Comparison of ENCODE assay signal across 9 mouse cellular contexts in genomic region chr3:107273820-107274219, GRCm38 (mm10). TPM values are rescaled to one million over a fixed set of nuclear protein-coding genes. Genes with fewer than 3 reads are reported as not detected.
DNase-seq lines count a peak whose midpoint lies in the region; ATAC-seq and TF ChIP-seq lines count a peak whose summit lies in the region.
"Had no signal": no experiment of that assay in that cellular context is flagged by ENCODE, and none has a peak within 500 bp of the region (broad histone marks: within the 10 kb centered on the region; RNA-seq: fewer than 3 reads in every experiment).

No protein-coding gene starts in this region.

- peak; percentile 55 for ATAC-seq in forebrain, embryonic 11.5 days (replicated peaks; ENCODE audit: low FRiP score)
- peak; percentile 46; the same call in 1 of the 2 replicates for ATAC-seq in lung, embryonic 15.5 days (ENCODE audit: borderline replicate concordance, extremely low read depth, low FRiP score, low TSS enrichment)

- no peaks in the 10 kb centered on the region for H3K9me3 ChIP-seq in ES-Bruce4 (replicated peaks; ENCODE audit: control insufficient read depth, insufficient read depth, low read length, poor library complexity, severe bottlenecking)
- H3K9me3 ChIP-seq in forebrain, embryonic 11.5 days (ENCODE audit: control insufficient read depth, low read length): no peaks in the 10 kb centered on the region
- no peaks in the 10 kb centered on the region for H3K9me3 ChIP-seq in lung, embryonic 15.5 days

- intact Hi-C loops in heart, postnatal 36 days (cut with DNase I): loop anchor here (1.0 to 2.0 kb wide), 3 partner anchors 41 to 193 kb away; no protein-coding TSS in a partner anchor

- H3K9ac ChIP-seq in ES-Bruce4 (ENCODE audit: low read depth, poor library complexity, severe bottlenecking): no peak overlapping the region
- no peak overlapping the region for H3K9ac ChIP-seq in forebrain, embryonic 11.5 days (ENCODE audit: low read length)
- H3K9ac ChIP-seq in lung, embryonic 15.5 days: no peak overlapping the region

- no peak for TF ChIP-seq POLR2A in ES-Bruce4 (IDR thresholded peaks at IDR 0.05; ENCODE audit: insufficient read depth, low read length)
- no peak for TF ChIP-seq POLR2A in thymus, adult 2 months (IDR thresholded peaks at IDR 0.05; ENCODE audit: control insufficient read depth, extremely low read depth, insufficient read depth, low read length, poor library complexity)

- H3K36me3 ChIP-seq in ES-Bruce4 (ENCODE audit: control insufficient read depth, insufficient read depth, low read length, poor library complexity, severe bottlenecking): no peaks in the 10 kb centered on the region
- H3K36me3 ChIP-seq in forebrain, embryonic 11.5 days (ENCODE audit: control insufficient read depth, insufficient read depth, low read length): no peaks in the 10 kb centered on the region
- H3K36me3 ChIP-seq in lung, embryonic 15.5 days: no peaks in the 10 kb centered on the region
- no peaks in the 10 kb centered on the region for H3K36me3 ChIP-seq in thymus, adult 2 months (ENCODE audit: control insufficient read depth, insufficient read depth, low read length)

- 9% methylated on average over 3 of the region's 3 CpGs for WGBS in forebrain, embryonic 11.5 days
- WGBS in lung, embryonic 15.5 days: 9% methylated on average over 3 of the region's 3 CpGs
- WGBS in thymus, adult 2 months: 12% methylated on average over 3 of the region's 3 CpGs

- peak; percentile 62 for TF ChIP-seq CTCF in ES-Bruce4 (IDR thresholded peaks at IDR 0.05; ENCODE audit: low read depth, low read length)
- TF ChIP-seq CTCF in thymus, adult 2 months (IDR thresholded peaks at IDR 0.05; ENCODE audit: borderline replicate concordance, control insufficient read depth, extremely low read depth, insufficient read depth, low read length, poor library complexity): peak; percentile 32; the same call in 1 of the 2 replicates

- H3K4me3 ChIP-seq in ES-Bruce4 (ENCODE audit: low read depth, low read length): no peak overlapping the region
- H3K4me3 ChIP-seq in forebrain, embryonic 11.5 days (ENCODE audit: low read depth, low read length): no peak overlapping the region
- no peak overlapping the region for H3K4me3 ChIP-seq in lung, embryonic 15.5 days
- H3K4me3 ChIP-seq in thymus, adult 2 months (ENCODE audit: control insufficient read depth, insufficient read depth, low read length): no peak overlapping the region

- no peaks in the 10 kb centered on the region for H3K4me1 ChIP-seq in ES-Bruce4 (ENCODE audit: control insufficient read depth, insufficient read depth, low read length)
- H3K4me1 ChIP-seq in forebrain, embryonic 11.5 days (replicated peaks; ENCODE audit: control insufficient read depth, insufficient read depth, low read length): no peaks in the 10 kb centered on the region
- peaks cover 4% of the 10 kb centered on the region for H3K4me1 ChIP-seq in lung, embryonic 15.5 days
- peaks cover 2% of the 10 kb centered on the region; the same call in 1 of the 2 replicates for H3K4me1 ChIP-seq in thymus, adult 2 months (replicated peaks; ENCODE audit: control insufficient read depth, insufficient read depth, low read length)

- no peaks in the 10 kb centered on the region for H3K27me3 ChIP-seq in ES-Bruce4 (ENCODE audit: control insufficient read depth, insufficient read depth, low read length, poor library complexity, severe bottlenecking)
- no peaks in the 10 kb centered on the region for H3K27me3 ChIP-seq in forebrain, embryonic 11.5 days (ENCODE audit: control insufficient read depth, insufficient read depth, low read length)
- no peaks in the 10 kb centered on the region for H3K27me3 ChIP-seq in lung, embryonic 15.5 days
- H3K27me3 ChIP-seq in thymus, adult 2 months (ENCODE audit: control insufficient read depth, insufficient read depth, low read length): no peaks in the 10 kb centered on the region

- DNase-seq in c-Kit-negative CD71-positive TER-119-positive erythroid progenitor cells, embryonic 14.5 days (ENCODE audit: low read depth, low spot score): peak; percentile 34
- peak; percentile 74 for DNase-seq in forebrain, embryonic 11.5 days (ENCODE audit: low spot score)
- DNase-seq in heart, postnatal 36 days: peak; percentile 68 to 71
- DNase-seq in layer of hippocampus, adult 8-10 months (ENCODE audit: low spot score in 2 of 2): peak; percentile 71 to 80
- DNase-seq in ovary, postnatal 10 days (ENCODE audit: low spot score): peak; percentile 28
- peak; percentile 55 for DNase-seq in thymus, adult 2 months

- no peak for TF ChIP-seq EP300 in ES-Bruce4 (IDR thresholded peaks at IDR 0.05; ENCODE audit: insufficient read depth, low read depth, low read length)

- H3K4me2 ChIP-seq in forebrain, embryonic 11.5 days (ENCODE audit: low read depth, low read length, severe bottlenecking): no peak overlapping the region
- H3K4me2 ChIP-seq in lung, embryonic 15.5 days: no peak overlapping the region

- no peak overlapping the region for H3K27ac ChIP-seq in ES-Bruce4 (ENCODE audit: insufficient read depth, low read length)
- H3K27ac ChIP-seq in forebrain, embryonic 11.5 days (ENCODE audit: low read depth, low read length): no peak overlapping the region
- no peak overlapping the region for H3K27ac ChIP-seq in lung, embryonic 15.5 days
- no peak overlapping the region for H3K27ac ChIP-seq in thymus, adult 2 months (ENCODE audit: control insufficient read depth, insufficient read depth, low read length)

RNA-seq across cellular contexts. Expression of gene Lamtor5, which starts 4.8 kb away (rescaled TPM):
- polyA plus RNA-seq in ES-Bruce4 (2011; ENCODE audit: insufficient read depth, insufficient read length, low read depth, missing spikeins): 67.6 and 78.6 TPM in 2 replicates
- 174 and 177 TPM in 2 replicates for polyA plus RNA-seq in forebrain, embryonic 11.5 days (2014; fragmentation: Nextera tagmentation; extraction: Ambion mirVana)
- 10 to 100 TPM; 67.9 to 68.2 TPM for total RNA-seq in heart, postnatal 36 days (2021)
- total RNA-seq in layer of hippocampus, adult 8-10 months (2022): 10 to 100 TPM; 59.9 to 73.1 (median 66.1) TPM
- polyA plus RNA-seq in lung, embryonic 15.5 days (2015; fragmentation: Nextera tagmentation; extraction: Ambion mirVana): 187 and 188 TPM in 2 replicates
- polyA plus RNA-seq in thymus, adult 2 months (2012; rRNA removed): 109 and 126 TPM in 2 replicates

RNA-seq across cellular contexts. Expression of gene Slc16a4, which starts 17.2 kb away (rescaled TPM):
- polyA plus RNA-seq in ES-Bruce4 (2011; ENCODE audit: insufficient read depth, insufficient read length, low read depth, missing spikeins): 0.64 and 0.88 TPM in 2 replicates
- polyA plus RNA-seq in forebrain, embryonic 11.5 days (2014; fragmentation: Nextera tagmentation; extraction: Ambion mirVana): 2.3 and 3.2 TPM in 2 replicates
- under 1 TPM; 0.64 to 0.70 TPM for total RNA-seq in heart, postnatal 36 days (2021)
- 1 to 10 TPM in 3 of 4 experiments, under 1 TPM in 1; 0.62 to 1.6 (median 1.1) TPM for total RNA-seq in layer of hippocampus, adult 8-10 months (2022)
- polyA plus RNA-seq in lung, embryonic 15.5 days (2015; fragmentation: Nextera tagmentation; extraction: Ambion mirVana): 2.5 and 2.6 TPM in 2 replicates
- 0.11 and 0.20 TPM in 2 replicates for polyA plus RNA-seq in thymus, adult 2 months (2012; rRNA removed)

RNA-seq across cellular contexts. Expression of gene Prok1, which starts 34.3 kb away (rescaled TPM):
- not detected in 2 replicates for polyA plus RNA-seq in ES-Bruce4 (2011; ENCODE audit: insufficient read depth, insufficient read length, low read depth, missing spikeins)
- 0.11 TPM in 1 of 2 replicates, not detected in the other for polyA plus RNA-seq in forebrain, embryonic 11.5 days (2014; fragmentation: Nextera tagmentation; extraction: Ambion mirVana)
- not detected for total RNA-seq in heart, postnatal 36 days (2021)
- under 1 TPM in 2 of 4 experiments, not detected in 2; 0.18 to 0.31 TPM for total RNA-seq in layer of hippocampus, adult 8-10 months (2022)
- polyA plus RNA-seq in lung, embryonic 15.5 days (2015; fragmentation: Nextera tagmentation; extraction: Ambion mirVana): not detected in 2 replicates
- polyA plus RNA-seq in thymus, adult 2 months (2012; rRNA removed): 0.10 and 0.70 TPM in 2 replicates
- polyA plus RNA-seq: heart, embryonic 14.5 days had no signal

RNA-seq across cellular contexts. Expression of gene A630076J17Rik, which starts 43.4 kb away (rescaled TPM):
- polyA plus RNA-seq in ES-Bruce4 (2011; ENCODE audit: insufficient read depth, insufficient read length, low read depth, missing spikeins): not detected in 2 replicates
- not detected in 2 replicates for polyA plus RNA-seq in forebrain, embryonic 11.5 days (2014; fragmentation: Nextera tagmentation; extraction: Ambion mirVana)
- not detected for total RNA-seq in heart, postnatal 36 days (2021)
- total RNA-seq in layer of hippocampus, adult 8-10 months (2022): not detected
- polyA plus RNA-seq in lung, embryonic 15.5 days (2015; fragmentation: Nextera tagmentation; extraction: Ambion mirVana): 0.15 and 0.44 TPM in 2 replicates
- 0.53 and 0.54 TPM in 2 replicates for polyA plus RNA-seq in thymus, adult 2 months (2012; rRNA removed)

RNA-seq across cellular contexts. Expression of gene Cym, which starts 52.3 kb away (rescaled TPM):
- not detected in 2 replicates for polyA plus RNA-seq in ES-Bruce4 (2011; ENCODE audit: insufficient read depth, insufficient read length, low read depth, missing spikeins)
- polyA plus RNA-seq in forebrain, embryonic 11.5 days (2014; fragmentation: Nextera tagmentation; extraction: Ambion mirVana): not detected in 2 replicates
- total RNA-seq in heart, postnatal 36 days (2021): not detected
- under 1 TPM in 1 of 4 experiments, not detected in 3; 0.27 TPM for total RNA-seq in layer of hippocampus, adult 8-10 months (2022)
- polyA plus RNA-seq in lung, embryonic 15.5 days (2015; fragmentation: Nextera tagmentation; extraction: Ambion mirVana): 93.2 and 98.0 TPM in 2 replicates
- 0.64 and 0.85 TPM in 2 replicates for polyA plus RNA-seq in thymus, adult 2 months (2012; rRNA removed)
